ENCODE assay signal across 9 mouse cellular contexts in genomic region chr2:143207191-143207590, GRCm38 (mm10).
A peak's percentile ranks its signal among the peaks of the same experiment; 100 is the strongest.
DNase-seq lines count a peak whose midpoint lies in the region; ATAC-seq and TF ChIP-seq lines count a peak whose summit lies in the region.
"Had no signal": no experiment of that assay in that cellular context is flagged by ENCODE, and none has a peak within 500 bp of the region (broad histone marks: within the 10 kb centered on the region; RNA-seq: fewer than 3 reads in every experiment).

No protein-coding gene starts in this region.

- no peaks in the 10 kb centered on the region for H3K79me2 ChIP-seq in CH12.LX (replicated peaks; ENCODE audit: control insufficient read depth, extremely low read depth, insufficient read depth, poor library complexity, severe bottlenecking)

- H3K36me3 ChIP-seq in intestine, embryonic 14.5 days (ENCODE audit: control insufficient read depth, insufficient read depth, low read length) = no peaks in the 10 kb centered on the region
- no peaks in the 10 kb centered on the region for H3K36me3 ChIP-seq in intestine, embryonic 16.5 days (ENCODE audit: control insufficient read depth, insufficient read depth, low read length)
- H3K36me3 ChIP-seq in CH12.LX (replicated peaks in 1 of 2; ENCODE audit: control insufficient read depth in 1 of 2, insufficient read depth in 1 of 2, low read length in 1 of 2) = no peaks in the 10 kb centered on the region
- H3K36me3 ChIP-seq: embryonic facial prominence, embryonic 13.5 days had no signal

- no peak overlapping the region for H3K4me2 ChIP-seq in intestine, embryonic 14.5 days (ENCODE audit: low read length)
- no peak overlapping the region for H3K4me2 ChIP-seq in intestine, embryonic 16.5 days (ENCODE audit: low read depth, low read length)
- H3K4me2 ChIP-seq in CH12.LX (ENCODE audit: insufficient read depth, low read depth, poor library complexity, severe bottlenecking) = no peak overlapping the region
- H3K4me2 ChIP-seq: embryonic facial prominence, embryonic 13.5 days had no signal

- no peak for ATAC-seq in intestine, embryonic 14.5 days (replicated peaks; ENCODE audit: low FRiP score, low TSS enrichment, low read depth)
- ATAC-seq in intestine, embryonic 16.5 days = no peak

- no peak for TF ChIP-seq RAD21 in CH12.LX (IDR thresholded peaks at IDR 0.05; ENCODE audit: low read depth, low read length)

- TF ChIP-seq POLR2A in CH12.LX (IDR thresholded peaks at IDR 0.05; ENCODE audit: low read depth, low read length) = no peak
- TF ChIP-seq POLR2A in cerebellum, adult 2 months (IDR thresholded peaks at IDR 0.05; ENCODE audit: borderline replicate concordance, insufficient read depth, low read length) = no peak

- no peak overlapping the region for H3K27ac ChIP-seq in intestine, embryonic 14.5 days (ENCODE audit: low read depth)
- H3K27ac ChIP-seq in intestine, embryonic 16.5 days (ENCODE audit: low read length) = no peak overlapping the region
- H3K27ac ChIP-seq in CH12.LX (ENCODE audit: insufficient read depth, low read depth) = no peak overlapping the region
- no peak overlapping the region for H3K27ac ChIP-seq in cerebellum, adult 2 months (ENCODE audit: insufficient read depth, low read length)
- H3K27ac ChIP-seq: embryonic facial prominence, embryonic 13.5 days had no signal

- no peaks in the 10 kb centered on the region for H3K4me1 ChIP-seq in intestine, embryonic 14.5 days (replicated peaks; ENCODE audit: control insufficient read depth, insufficient read depth, low read length)
- H3K4me1 ChIP-seq in intestine, embryonic 16.5 days (ENCODE audit: control insufficient read depth, insufficient read depth, low read length) = no peaks in the 10 kb centered on the region
- H3K4me1 ChIP-seq in CH12.LX (ENCODE audit: control insufficient read depth in 1 of 2, insufficient read depth in 2 of 2) = no peaks in the 10 kb centered on the region
- H3K4me1 ChIP-seq in cerebellum, adult 2 months (ENCODE audit: control insufficient read depth, insufficient read depth, low read length) = no peaks in the 10 kb centered on the region
- H3K4me1 ChIP-seq: embryonic facial prominence, embryonic 13.5 days had no signal

- dilution Hi-C loops in CH12.LX (cut with MboI; ENCODE audit: extremely low pct_ligation_motif_present, extremely low pct_unique_long_range_greater_than_20kb, low sequenced_read_pairs) = no loop called here

- H3K9me3 ChIP-seq in intestine, embryonic 14.5 days (ENCODE audit: control insufficient read depth, low read length) = no peaks in the 10 kb centered on the region
- no peaks in the 10 kb centered on the region for H3K9me3 ChIP-seq in intestine, embryonic 16.5 days (ENCODE audit: control insufficient read depth, low read length)
- H3K9me3 ChIP-seq in CH12.LX (replicated peaks; ENCODE audit: low read length) = no peaks in the 10 kb centered on the region
- H3K9me3 ChIP-seq: embryonic facial prominence, embryonic 13.5 days had no signal

- 38% methylated on average over 5 of the region's 5 CpGs for WGBS in intestine, embryonic 14.5 days
- WGBS in intestine, embryonic 16.5 days = 40% methylated on average over 5 of the region's 5 CpGs
- 46% methylated on average over 5 of the region's 5 CpGs for WGBS in cerebellum, adult 2 months

- DNase-seq in intestine, embryonic 14.5 days (ENCODE audit: low spot score) = peak; percentile 76
- peak; percentile 29 for DNase-seq in CH12.LX (ENCODE audit: extremely low read depth)
- peak; percentile 4 for DNase-seq in adrenal gland, adult 8-10 months
- peak; percentile 69 for DNase-seq in hindlimb bud, embryonic 11.5 days (ENCODE audit: extremely low spot score, low read depth, low spot score)
- no peak for DNase-seq in layer of hippocampus, postnatal 25 days (ENCODE audit: extremely low spot score in 1 of 2, low spot score in 1 of 2)
- DNase-seq in cerebellum, adult 2 months = no peak
- DNase-seq in urinary bladder, adult 18-20 months (ENCODE audit: low spot score in 2 of 2) = no peak

- no peak overlapping the region for H3K9ac ChIP-seq in intestine, embryonic 14.5 days (ENCODE audit: low read length)
- H3K9ac ChIP-seq in intestine, embryonic 16.5 days (ENCODE audit: low read depth, low read length) = no peak overlapping the region
- H3K9ac ChIP-seq in CH12.LX (ENCODE audit: insufficient read depth, low read depth) = no peak overlapping the region
- H3K9ac ChIP-seq: embryonic facial prominence, embryonic 13.5 days had no signal

- no peak for TF ChIP-seq EP300 in CH12.LX (IDR thresholded peaks at IDR 0.05; ENCODE audit: low read length)

- no peak for TF ChIP-seq CTCF in CH12.LX (conservative IDR thresholded peaks at IDR 0.05 in 1 of 2, IDR thresholded peaks at IDR 0.05 in 1 of 2; ENCODE audit: low read depth in 2 of 2, low read length in 2 of 2)
- no peak for TF ChIP-seq CTCF in cerebellum, adult 2 months (IDR thresholded peaks at IDR 0.05; ENCODE audit: borderline replicate concordance, insufficient read depth, low read depth, low read length)

- in situ Hi-C loops in CH12.LX (cut with MboI; ENCODE audit: low pct_ligation_motif_present, low pct_unique_long_range_greater_than_20kb, low sequenced_read_pairs) = no loop called here

- no peak overlapping the region for H3K4me3 ChIP-seq in intestine, embryonic 14.5 days (ENCODE audit: low read depth, low read length)
- no peak overlapping the region for H3K4me3 ChIP-seq in intestine, embryonic 16.5 days (ENCODE audit: low read length)
- H3K4me3 ChIP-seq in CH12.LX (replicated peaks in 1 of 3; ENCODE audit: low read depth in 2 of 3, low read length in 2 of 3, poor library complexity in 1 of 3) = no peak overlapping the region
- H3K4me3 ChIP-seq in cerebellum, adult 2 months (replicated peaks; ENCODE audit: insufficient read depth, low read depth, low read length) = no peak overlapping the region
- H3K4me3 ChIP-seq: embryonic facial prominence, embryonic 13.5 days had no signal

- no peaks in the 10 kb centered on the region for H3K27me3 ChIP-seq in intestine, embryonic 14.5 days (replicated peaks; ENCODE audit: control insufficient read depth, insufficient read depth, low read length)
- H3K27me3 ChIP-seq in intestine, embryonic 16.5 days (replicated peaks; ENCODE audit: control insufficient read depth, insufficient read depth, low read length) = no peaks in the 10 kb centered on the region
- H3K27me3 ChIP-seq in CH12.LX (replicated peaks) = peaks cover 2% of the 10 kb centered on the region
- H3K27me3 ChIP-seq in cerebellum, adult 2 months (ENCODE audit: control insufficient read depth, insufficient read depth, low read length) = no peaks in the 10 kb centered on the region
- H3K27me3 ChIP-seq: embryonic facial prominence, embryonic 13.5 days had no signal

TF ChIP-seq in CH12.LX, 34 proteins besides CTCF, POLR2A, EP300 and RAD21:
- TF ChIP-seq ZKSCAN1 (IDR thresholded peaks at IDR 0.05; ENCODE audit: borderline replicate concordance, low read depth, low read length) (no peak), MXI1 (IDR thresholded peaks at IDR 0.05; ENCODE audit: low read depth, low read length) (no peak), MEF2A (IDR thresholded peaks at IDR 0.05; ENCODE audit: borderline replicate concordance, low read depth, low read length) (no peak), ZC3H11A (IDR thresholded peaks at IDR 0.05; ENCODE audit: low read depth, low read length) (no peak), MAX (IDR thresholded peaks at IDR 0.05; ENCODE audit: low read length) (no peak), E2F4 (IDR thresholded peaks at IDR 0.05; ENCODE audit: insufficient replicate concordance, low read depth, low read length) (no peak), BHLHE40 (IDR thresholded peaks at IDR 0.05; ENCODE audit: low read depth, low read length) (no peak), MAZ (IDR thresholded peaks at IDR 0.05; ENCODE audit: low read depth, low read length) (no peak), ETS1 (conservative IDR thresholded peaks at IDR 0.05; ENCODE audit: low read depth, low read length) (no peak)
TF ChIP-seq in CH12.LX: peak in this region for 0.

Comparison
In these comparisons a context has a peak if more than half of its experiments do, and no peak if none do; other contexts are left out.
1. DNase-seq: peak in intestine, embryonic 14.5 days (single experiment), CH12.LX (single experiment), adrenal gland, adult 8-10 months (single experiment) and hindlimb bud, embryonic 11.5 days (single experiment); none in layer of hippocampus, postnatal 25 days (0 of 2), cerebellum, adult 2 months (0 of 2) and urinary bladder, adult 18-20 months (0 of 2).